Mouse (Mus musculus) embryonic facial prominence, embryonic 13.5 days (tissue): Measurements from ENCODE around the gene Stk38. TPM values are rescaled to one million over a fixed set of nuclear protein-coding genes. Genes with fewer than 3 reads are reported as not detected.

Source experiments
- ATAC-seq: fragments of 200-750 bp; cut with Nextera tagmentation; 2 replicates; pipeline ENCODE4 v1.8.0; 2017; ENCODE audit warnings: low read depth; ENCODE audit not compliant: insufficient number of reproducible peaks, insufficient read depth, low FRiP score, low TSS enrichment
- H3K27ac ChIP-seq: fragments of 300-500 bp; sonication (generic); 2 replicates; pipeline ENCODE4 v1.5.1; 2015; ENCODE audit warnings: moderate library complexity, mild to moderate bottlenecking, inconsistent platforms
- H3K27me3 ChIP-seq: fragments of 300-500 bp; sonication (generic); 2 replicates; pipeline ENCODE4 v1.6.1; 2015; ENCODE audit warnings: mild to moderate bottlenecking, inconsistent platforms
- H3K36me3 ChIP-seq: fragments of 300-500 bp; sonication (generic); 2 replicates; pipeline ENCODE4 v1.6.1; 2015; ENCODE audit warnings: mild to moderate bottlenecking, inconsistent platforms
- H3K4me1 ChIP-seq: fragments of 300-500 bp; sonication (generic); 2 replicates; pipeline ENCODE4 v1.6.1; 2015; ENCODE audit warnings: inconsistent platforms
- H3K4me2 ChIP-seq: fragments of 300-500 bp; sonication (generic); 2 replicates; pipeline ENCODE4 v1.6.1; 2015; ENCODE audit warnings: moderate library complexity, mild to moderate bottlenecking, inconsistent platforms
- H3K4me3 ChIP-seq: fragments of 300-500 bp; sonication (generic); 2 replicates; pipeline ENCODE4 v1.5.1; 2015; ENCODE audit warnings: mild to moderate bottlenecking, inconsistent platforms
- H3K9ac ChIP-seq: fragments of 300-500 bp; sonication (generic); 2 replicates; pipeline ENCODE4 v1.6.1; 2015; ENCODE audit warnings: mild to moderate bottlenecking, inconsistent platforms
- H3K9me3 ChIP-seq: fragments of 300-500 bp; sonication (generic); 2 replicates; pipeline ENCODE4 v1.6.1; 2016; ENCODE audit warnings: inconsistent platforms
- WGBS: fragments of 180-500 bp; shearing (Covaris S2); methylation state at CpG from one replicate; pipeline ENCODE4 v1.1.7; 2015; ENCODE audit warnings: mixed read lengths; 5-methylcytosine and 5-hydroxymethylcytosine counted together
- polyA plus RNA-seq: library from polyadenylated mRNA; unstranded; fragments of >200 nt; fragmentation: Nextera tagmentation; extraction: Ambion mirVana; gene quantifications from 2 replicates; pipeline ENCODE4 v1.2.1, GENCODE M21; 2015

Stk38 gene
- polyA plus RNA-seq, 1 experiment from 2014 or later: 114 TPM

GRCm38 (mm10) chr17:28948661-28949060, 59.1 kb downstream of the Stk38 start:
- Histone ChIP-seq H3K9me3 (0 out of 2 replicates have a peak, but pooled peaks cover 4% of the 10 kb centered on the region), H3K4me2 (no peak overlapping the region), H3K9ac (no peak overlapping the region), H3K36me3 (no peaks in the 10 kb centered on the region), H3K4me1 (peaks cover 12% of the 10 kb centered on the region), H3K4me3 (no peak overlapping the region), H3K27me3 (no peaks in the 10 kb centered on the region), H3K27ac (no peak overlapping the region)
- no peak for ATAC-seq
- WGBS: 43% methylated on average over 4 of the region's 4 CpGs

GRCm38 (mm10) chr17:28947011-28947939, 60.5 kb downstream of the Stk38 start:
- 91% methylated on average over 19 of the region's 19 CpGs for WGBS

GRCm38 (mm10) chr17:28944481-28944880, 63.3 kb downstream of the Stk38 start:
- no peak for ATAC-seq
- Histone ChIP-seq H3K4me3 (no peak overlapping the region), H3K27me3 (no peaks in the 10 kb centered on the region), H3K4me2 (no peak overlapping the region), H3K9ac (no peak overlapping the region), H3K4me1 (no peaks in the 10 kb centered on the region), H3K27ac (no peak overlapping the region), H3K9me3 (0 out of 2 replicates have a peak, but pooled peaks cover 8% of the 10 kb centered on the region), H3K36me3 (no peaks in the 10 kb centered on the region)
- WGBS: 83% methylated on average over 7 of the region's 7 CpGs

More at GRCm38 (mm10) chr17:28947011-28947939, 60.5 kb downstream of the Stk38 start:
- Histone ChIP-seq H3K4me1 (peaks cover 7% of the 10 kb centered on the region), H3K27me3 (no peaks in the 10 kb centered on the region), H3K4me2 (no peak overlapping the region), H3K9ac (no peak overlapping the region), H3K36me3 (no peaks in the 10 kb centered on the region), H3K4me3 (no peak overlapping the region), H3K9me3 (0 out of 2 replicates have a peak, but pooled peaks cover 4% of the 10 kb centered on the region), H3K27ac (no peak overlapping the region)
- no peak for ATAC-seq

- Histone ChIP-seq H3K4me3 (no peak within 1 kb of the TSS), H3K4me2 (no peak within 1 kb of the TSS), H3K36me3 (no peaks in the 10 kb centered on the region), H3K9me3 (0 out of 2 replicates have a peak, but pooled peaks cover 8% of the 10 kb centered on the region), H3K27me3 (no peaks in the 10 kb centered on the region), H3K27ac (no peak within 1 kb of the TSS), H3K9ac (no peak within 1 kb of the TSS), H3K4me1 (no peaks in the 10 kb centered on the region)
- no peak for ATAC-seq
- 86% methylated on average over 7 of the region's 7 CpGs for WGBS
Measured at GRCm38 (mm10) chr17:28943740-28944139, 64.1 kb downstream of the Stk38 start, which contains the start of gene Pxt1. Gene Pxt1, minus strand, starts transcription at chr17:28943840.

- H3K9ac ChIP-seq: no peak overlapping the region
- H3K9me3 ChIP-seq: 0 out of 2 replicates have a peak, but pooled peaks cover 4% of the 10 kb centered on the region
- no peaks in the 10 kb centered on the region for H3K4me1 ChIP-seq
- ATAC-seq: no peak
- H3K4me2 ChIP-seq: no peak overlapping the region
- H3K36me3 ChIP-seq: no peaks in the 10 kb centered on the region
- H3K27me3 ChIP-seq: no peaks in the 10 kb centered on the region
- 77% methylated on average over 10 of the region's 11 CpGs for WGBS
- H3K4me3 ChIP-seq: no peak overlapping the region
- H3K27ac ChIP-seq: no peak overlapping the region
Measured at GRCm38 (mm10) chr17:28942101-28942500, 65.7 kb downstream of the Stk38 start.

- no peak overlapping the region for H3K4me2 ChIP-seq
- ATAC-seq: no peak
- no peaks in the 10 kb centered on the region for H3K4me1 ChIP-seq
- no peak overlapping the region for H3K27ac ChIP-seq
- H3K9me3 ChIP-seq: 0 out of 2 replicates have a peak, but pooled peaks cover 4% of the 10 kb centered on the region
- no peak overlapping the region for H3K9ac ChIP-seq
- no peaks in the 10 kb centered on the region for H3K36me3 ChIP-seq
- H3K4me3 ChIP-seq: no peak overlapping the region
- H3K27me3 ChIP-seq: no peaks in the 10 kb centered on the region
- WGBS: 93% methylated on average over 25 of the region's 25 CpGs
Measured at GRCm38 (mm10) chr17:28940776-28941555, 66.8 kb downstream of the Stk38 start.

GRCm38 (mm10) chr17:28936622-28937345, 71.0 kb downstream of the Stk38 start:
- no peak overlapping the region for H3K4me2 ChIP-seq
- H3K4me1 ChIP-seq: no peaks in the 10 kb centered on the region
- WGBS: 79% methylated on average over 10 of the region's 10 CpGs
- no peaks in the 10 kb centered on the region for H3K36me3 ChIP-seq
- no peak for ATAC-seq
- no peak overlapping the region for H3K4me3 ChIP-seq
- no peak overlapping the region for H3K9ac ChIP-seq
- 0 out of 2 replicates have a peak, but pooled peaks cover 1% of the 10 kb centered on the region for H3K9me3 ChIP-seq
- no peak overlapping the region for H3K27ac ChIP-seq
- no peaks in the 10 kb centered on the region for H3K27me3 ChIP-seq

- Histone ChIP-seq H3K9me3 (no peaks in the 10 kb centered on the region), H3K27me3 (no peaks in the 10 kb centered on the region), H3K36me3 (no peaks in the 10 kb centered on the region), H3K27ac (no peak overlapping the region), H3K4me2 (no peak overlapping the region), H3K4me3 (no peak overlapping the region), H3K4me1 (no peaks in the 10 kb centered on the region), H3K9ac (no peak overlapping the region)
- no peak for ATAC-seq
- 90% methylated on average over 7 of the region's 7 CpGs for WGBS
Measured at GRCm38 (mm10) chr17:28936133-28936532, 71.7 kb downstream of the Stk38 start.

- 72% methylated on average over 19 of the region's 19 CpGs for WGBS
- H3K36me3 ChIP-seq: no peaks in the 10 kb centered on the region
- no peak overlapping the region for H3K9ac ChIP-seq
- no peak for ATAC-seq
- no peak overlapping the region for H3K27ac ChIP-seq
- H3K4me2 ChIP-seq: no peak overlapping the region
- H3K27me3 ChIP-seq: no peaks in the 10 kb centered on the region
- no peaks in the 10 kb centered on the region for H3K9me3 ChIP-seq
- H3K4me1 ChIP-seq: peaks cover 10% of the 10 kb centered on the region
- no peak overlapping the region for H3K4me3 ChIP-seq
Measured at GRCm38 (mm10) chr17:28934120-28934916, 73.5 kb downstream of the Stk38 start.

GRCm38 (mm10) chr17:28932274-28932673, 75.5 kb downstream of the Stk38 start:
- no peaks in the 10 kb centered on the region for H3K27me3 ChIP-seq
- H3K36me3 ChIP-seq: no peaks in the 10 kb centered on the region
- H3K4me1 ChIP-seq: peaks cover 10% of the 10 kb centered on the region
- H3K27ac ChIP-seq: no peak overlapping the region
- no peak for ATAC-seq
- no peak overlapping the region for H3K4me2 ChIP-seq
- H3K9ac ChIP-seq: no peak overlapping the region
- no peaks in the 10 kb centered on the region for H3K9me3 ChIP-seq
- 91% methylated on average over 4 of the region's 4 CpGs for WGBS
- H3K4me3 ChIP-seq: no peak overlapping the region
